Mouse (Mus musculus): ENCODE results near the gene Wdr4. TPM values are rescaled to one million over a fixed set of nuclear protein-coding genes. Genes with fewer than 3 reads are reported as not detected.
"Not testable (repeated sequence)": the region's sequence is repeated elsewhere in the genome, so short reads cannot be mapped to it uniquely, and the experiment has no call there.

Wdr4 gene
- polyA plus RNA-seq, 1 experiment, result 30.3 TPM

- DNase-seq (ENCODE audit: extremely low spot score in 1 of 2, low spot score in 1 of 2), result no peak
Observed at GRCm38 (mm10) chr17:31540101-31540500, 20.3 kb upstream of the Wdr4 start.

DNA sequence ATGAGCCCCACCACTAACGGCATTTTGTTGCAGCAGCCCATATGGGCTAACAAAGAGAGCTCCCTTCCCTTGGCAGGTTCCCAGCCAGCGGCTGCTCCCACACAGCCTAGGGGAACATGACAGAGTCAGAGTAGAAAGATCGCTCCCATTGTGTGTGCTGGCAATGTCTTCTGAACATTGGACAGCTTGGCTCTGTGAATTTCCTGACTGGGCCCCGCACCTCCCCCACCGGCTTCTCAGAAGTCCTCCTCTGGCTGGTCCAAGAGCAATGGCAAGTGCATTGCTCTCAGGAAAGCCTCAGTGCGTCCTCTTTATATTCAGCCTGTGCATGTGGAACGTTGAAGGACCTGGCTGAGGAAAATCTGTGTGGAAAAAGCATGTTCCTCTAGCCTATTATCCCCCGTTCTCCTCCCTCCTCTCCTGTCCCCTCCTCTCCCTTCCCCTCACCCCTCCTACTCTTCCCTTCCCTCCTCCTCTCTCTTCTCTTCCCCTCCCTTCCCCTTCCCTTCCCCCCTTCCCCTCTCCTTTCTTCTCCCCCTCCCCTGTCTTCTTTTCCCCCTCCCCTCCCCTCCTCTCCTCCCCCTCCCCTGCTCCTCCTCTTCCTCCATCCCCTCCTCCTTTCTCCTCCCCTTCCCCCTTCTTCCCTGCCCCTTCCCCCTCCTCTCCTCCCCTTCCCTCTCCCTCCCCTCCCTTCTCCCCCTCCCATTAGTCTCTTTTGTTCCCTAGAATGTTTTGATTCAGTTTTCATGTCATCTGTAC is 16.3 kb upstream of the Wdr4 start:
- peak; percentile 67 to 82 for DNase-seq (ENCODE audit: extremely low spot score in 1 of 2, low spot score in 1 of 2)

- no peak for DNase-seq (ENCODE audit: extremely low spot score in 1 of 2, low spot score in 1 of 2)
Observed at GRCm38 (mm10) chr17:31535358-31535757, 15.6 kb upstream of the Wdr4 start.

GRCm38 (mm10) chr17:31532331-31532730 is 12.6 kb upstream of the Wdr4 start:
- not testable (repeated sequence) for DNase-seq (ENCODE audit: extremely low spot score in 1 of 2, low spot score in 1 of 2)

DNA sequence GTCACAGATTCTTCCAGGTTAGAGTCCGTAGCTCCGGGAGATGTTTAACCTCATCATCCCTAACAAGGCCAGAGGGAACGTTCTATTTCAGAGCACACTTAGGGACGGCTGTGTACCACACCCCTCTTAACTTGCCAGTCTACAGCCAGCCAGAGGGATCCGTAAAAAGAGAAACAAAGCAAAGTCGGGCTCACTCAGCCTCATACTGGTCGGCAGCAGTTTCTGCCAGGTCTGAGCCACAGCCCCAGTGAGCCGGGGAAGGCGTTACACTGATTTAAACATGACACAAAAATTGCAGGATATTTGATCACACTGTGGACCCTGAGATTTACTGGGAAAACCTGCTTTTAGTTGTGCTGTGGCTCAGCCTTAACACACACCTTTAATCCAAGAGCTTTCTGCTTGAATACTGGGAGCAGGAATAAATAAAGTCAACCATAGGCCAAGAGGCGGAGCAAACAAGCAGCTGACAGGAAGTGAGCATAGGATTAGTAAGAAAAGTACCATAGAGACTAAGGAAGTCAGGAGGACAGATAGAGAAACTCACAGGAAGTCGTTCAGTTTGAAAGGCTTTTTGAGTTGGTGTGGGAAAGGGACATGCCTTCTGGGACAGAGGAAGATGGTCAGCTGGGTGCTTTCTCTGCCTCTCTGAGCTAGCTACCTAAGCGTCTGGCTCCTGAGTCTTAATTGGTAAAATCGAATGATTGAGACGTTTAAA is 11.8 kb upstream of the Wdr4 start:
- DNase-seq (ENCODE audit: extremely low spot score in 1 of 2, low spot score in 1 of 2), result no peak

- DNase-seq (ENCODE audit: extremely low spot score in 1 of 2, low spot score in 1 of 2), result peak in 1 of 2 experiments; percentile 51
Observed at GRCm38 (mm10) chr17:31529314-31529713, 9.5 kb upstream of the Wdr4 start.

DNA sequence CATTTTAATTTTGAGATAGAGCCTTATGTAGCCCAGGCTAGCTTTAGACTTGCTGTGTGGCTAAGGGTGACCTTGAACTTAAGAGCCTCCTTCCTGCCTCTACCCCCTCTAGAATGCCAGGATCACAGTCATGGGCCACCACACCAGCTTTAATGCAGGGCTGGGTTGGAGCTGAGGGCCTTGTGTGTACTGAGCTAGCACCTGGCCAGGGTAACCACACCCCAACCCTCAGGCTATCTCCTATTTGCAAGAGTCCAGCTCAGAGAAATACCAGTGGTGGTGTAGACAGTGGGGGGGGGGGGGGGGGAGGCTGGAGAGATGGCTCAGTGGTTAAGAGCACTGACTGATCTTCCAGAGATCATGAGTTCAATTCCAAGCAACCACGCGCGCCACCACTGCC is 6.0 kb upstream of the Wdr4 start:
- DNase-seq (ENCODE audit: extremely low spot score in 1 of 2, low spot score in 1 of 2), result no peak

- no peak for DNase-seq (ENCODE audit: extremely low spot score in 1 of 2, low spot score in 1 of 2)
Observed at GRCm38 (mm10) chr17:31525114-31525513, 5.3 kb upstream of the Wdr4 start.

GRCm38 (mm10) chr17:31521948-31522347 is 2.2 kb upstream of the Wdr4 start:
- no peak for DNase-seq (ENCODE audit: extremely low spot score in 1 of 2, low spot score in 1 of 2)

DNA sequence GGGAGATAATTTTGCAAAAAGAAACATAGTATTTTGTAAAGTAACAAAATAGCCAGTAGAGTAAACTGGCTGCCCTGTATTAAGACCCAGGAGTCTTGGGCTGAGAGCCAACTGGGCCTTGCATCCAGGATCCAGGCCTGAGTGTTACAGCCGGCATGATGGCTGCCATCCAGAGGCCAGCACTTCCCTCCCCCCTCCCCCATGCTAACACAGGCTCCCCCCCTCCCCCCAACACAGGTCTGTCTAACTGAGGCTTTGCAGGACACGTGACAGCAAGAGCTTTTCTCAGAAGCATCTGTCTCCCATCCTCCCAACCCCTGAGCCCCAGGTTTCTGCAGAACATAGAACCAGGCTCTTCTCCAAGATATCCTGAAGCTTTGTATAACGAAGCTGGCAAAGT is 1.1 kb upstream of the Wdr4 start:
- peak in 1 of 2 experiments; percentile 38 for DNase-seq (ENCODE audit: extremely low spot score in 1 of 2, low spot score in 1 of 2)

DNA sequence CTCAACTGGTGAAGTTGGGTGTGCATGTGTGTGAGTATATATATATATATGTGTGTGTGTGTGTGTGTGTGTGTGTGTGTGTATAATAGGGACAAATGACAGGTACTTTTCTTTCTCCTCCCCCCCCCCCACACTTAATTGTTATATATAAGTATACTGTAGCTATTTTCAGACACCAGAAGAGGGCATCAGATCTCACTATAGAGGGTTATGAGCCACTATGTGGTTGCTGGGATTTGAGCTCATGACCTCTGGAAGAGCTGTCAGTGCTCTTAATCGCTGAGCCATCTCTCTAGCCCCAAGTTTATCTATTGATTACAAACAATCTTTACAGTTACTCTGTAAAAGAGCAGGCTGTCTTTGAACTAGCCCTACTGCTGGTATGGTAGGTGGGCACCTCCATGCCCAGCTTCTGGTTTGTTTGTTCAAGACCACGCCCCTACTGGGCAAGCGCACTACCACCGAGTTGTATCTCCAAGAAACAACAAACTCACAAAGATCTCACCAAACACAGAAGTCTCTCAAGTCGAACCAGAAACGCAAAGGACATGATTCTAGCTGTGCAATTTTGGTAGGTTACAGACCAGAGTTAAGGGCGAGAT is 335 bp downstream of the Wdr4 start:
- no peak for DNase-seq (ENCODE audit: extremely low spot score in 1 of 2, low spot score in 1 of 2)

- DNase-seq (ENCODE audit: extremely low spot score in 1 of 2, low spot score in 1 of 2), result no peak
Observed at GRCm38 (mm10) chr17:31514696-31515095, 5.1 kb downstream of the Wdr4 start.

- no peak for DNase-seq (ENCODE audit: extremely low spot score in 1 of 2, low spot score in 1 of 2)
Observed at GRCm38 (mm10) chr17:31512593-31512992, 7.2 kb downstream of the Wdr4 start.

DNA sequence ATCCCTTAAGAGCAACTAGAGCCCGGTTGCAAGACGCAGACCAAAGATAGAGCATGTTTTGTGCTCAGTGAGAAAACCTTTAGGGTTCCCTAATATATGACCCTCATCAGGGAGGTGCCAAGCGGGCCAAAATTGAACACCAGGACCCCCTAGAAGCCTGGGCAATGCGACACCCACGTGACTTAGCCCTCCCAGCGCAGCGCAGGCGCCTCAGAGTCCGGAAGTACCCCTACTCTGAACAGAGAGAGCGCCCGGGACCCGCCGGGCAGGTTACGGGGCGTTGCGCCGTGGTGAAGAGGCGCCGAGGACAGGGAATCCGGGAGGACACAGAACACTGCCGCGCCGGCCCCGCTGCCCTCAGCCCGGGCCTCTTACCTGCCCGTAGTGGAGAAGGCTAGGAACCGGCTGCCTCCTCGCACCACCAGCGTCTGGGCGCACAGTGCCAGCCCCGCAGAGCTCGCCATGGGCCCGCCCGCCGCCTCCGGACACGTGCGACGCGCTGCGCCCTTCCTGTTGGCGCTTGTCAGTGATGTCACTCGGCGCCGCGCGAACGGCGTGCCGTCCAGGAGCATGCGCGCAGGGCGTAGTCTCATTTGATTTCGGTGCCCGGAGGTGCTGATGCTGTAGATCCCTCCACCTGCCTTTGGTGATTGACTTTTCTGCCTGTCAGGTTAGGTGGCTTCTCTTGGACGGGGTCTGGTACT is 7.8 kb downstream of the Wdr4 start:
- peak; percentile 70 to 90 for DNase-seq (ENCODE audit: extremely low spot score in 1 of 2, low spot score in 1 of 2)

GRCm38 (mm10) chr17:31510944-31511343 is 8.8 kb downstream of the Wdr4 start:
- no peak for DNase-seq (ENCODE audit: extremely low spot score in 1 of 2, low spot score in 1 of 2)

- DNase-seq (ENCODE audit: extremely low spot score in 1 of 2, low spot score in 1 of 2), result no peak
Observed at GRCm38 (mm10) chr17:31506282-31506681, 13.5 kb downstream of the Wdr4 start.

GRCm38 (mm10) chr17:31505013-31505412 is 14.8 kb downstream of the Wdr4 start:
- no peak for DNase-seq (ENCODE audit: extremely low spot score in 1 of 2, low spot score in 1 of 2)

DNA sequence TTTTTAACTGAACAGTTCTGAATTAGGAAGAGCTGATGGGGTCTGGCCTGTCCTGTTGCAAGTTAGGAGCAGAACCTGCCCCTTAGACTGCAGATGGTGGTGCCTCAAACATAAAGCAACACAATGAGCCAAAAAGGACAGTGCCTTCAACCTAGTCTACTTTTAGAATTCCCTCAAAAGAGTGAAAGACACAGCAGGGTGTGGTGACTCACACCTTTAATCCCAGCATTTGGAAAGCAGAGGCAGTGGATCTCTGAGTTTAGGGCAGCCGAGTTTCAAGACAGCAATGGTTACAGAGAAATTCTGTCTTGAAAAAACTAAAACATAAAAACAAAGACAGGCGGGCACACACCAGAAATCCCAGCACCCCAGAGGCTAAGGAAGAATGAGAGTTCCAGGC is 15.8 kb downstream of the Wdr4 start:
- peak in 1 of 2 experiments; percentile 42 for DNase-seq (ENCODE audit: extremely low spot score in 1 of 2, low spot score in 1 of 2)

DNA sequence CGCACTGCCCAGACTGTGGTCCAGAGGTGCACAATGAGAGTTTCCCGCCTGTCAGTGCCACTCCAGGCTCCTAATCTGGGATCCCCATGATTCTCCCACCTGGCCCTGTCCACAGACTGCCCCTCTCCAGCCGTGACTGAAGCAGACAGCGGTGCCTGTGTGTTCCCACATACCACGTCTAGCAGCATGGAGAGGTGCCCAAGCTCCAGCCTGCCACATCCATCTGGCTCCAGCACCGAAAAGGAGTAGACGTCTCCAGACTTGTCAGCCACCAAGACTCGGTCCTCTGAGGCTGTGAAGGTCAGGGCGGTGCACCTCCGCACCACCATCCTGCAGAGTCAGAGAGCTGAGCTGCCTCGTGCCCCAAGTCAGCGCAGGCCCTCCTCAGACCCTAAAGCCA is 16.4 kb downstream of the Wdr4 start:
- no peak for DNase-seq (ENCODE audit: extremely low spot score in 1 of 2, low spot score in 1 of 2)

- no peak for DNase-seq (ENCODE audit: extremely low spot score in 1 of 2, low spot score in 1 of 2)
Observed at GRCm38 (mm10) chr17:31502261-31502927, 17.4 kb downstream of the Wdr4 start.
